Mouse (Mus musculus) forebrain, postnatal 0 days (tissue): ENCODE measurements at regions not wholly inside any gene's neighbourhood (a gene's known extent, or its start where the extent isn't known, plus 50 kb on each side); places are given as distances from the start of the nearest gene placed in this dataset.

Experiments
- ATAC-seq: fragments of 200-750 bp; cut with Nextera tagmentation; 2 replicates; pipeline ENCODE4 v1.8.0; 2017; ENCODE audit warnings: mild to moderate bottlenecking, moderate library complexity
- DNase-seq: peaks from one replicate; pipeline ENCODE4 v3.0.0-alpha.2; 2015
- H3K27ac ChIP-seq: fragments of 300-500 bp; sonication (generic); 2 replicates; pipeline ENCODE4 v1.5.1; 2014; ENCODE audit warnings: low read depth, mild to moderate bottlenecking, antibody characterized with exemption, low read length, moderate library complexity, mixed read lengths
- H3K27me3 ChIP-seq: fragments of 300-500 bp; sonication (generic); 2 replicates; pipeline ENCODE4 v1.6.1; 2014; ENCODE audit warnings: mild to moderate bottlenecking, low read length, mixed read lengths; ENCODE audit not compliant: insufficient read depth
- H3K36me3 ChIP-seq: fragments of 300-500 bp; sonication (generic); 2 replicates; pipeline ENCODE4 v1.6.1; 2014; ENCODE audit warnings: mild to moderate bottlenecking, moderate library complexity; ENCODE audit not compliant: insufficient read depth
- H3K4me1 ChIP-seq: fragments of 300-500 bp; sonication (generic); 2 replicates; pipeline ENCODE4 v1.6.1; 2014; ENCODE audit warnings: antibody characterized with exemption; ENCODE audit not compliant: insufficient read depth
- H3K4me2 ChIP-seq: fragments of 300-500 bp; sonication (generic); 2 replicates; pipeline ENCODE4 v1.6.1; 2014; ENCODE audit warnings: low read depth, mild to moderate bottlenecking, moderate library complexity
- H3K4me3 ChIP-seq: fragments of 300-500 bp; sonication (generic); 2 replicates; pipeline ENCODE4 v1.5.1; 2014; ENCODE audit warnings: low read depth, low read length, mixed read lengths
- H3K9ac ChIP-seq: fragments of 300-500 bp; sonication (generic); 2 replicates; pipeline ENCODE4 v1.6.1; 2014; ENCODE audit warnings: mild to moderate bottlenecking
- H3K9me3 ChIP-seq: fragments of 300-500 bp; sonication (generic); 2 replicates; pipeline ENCODE4 v1.6.1; 2016; ENCODE audit warnings: low read length
- CTCF ChIP-seq: sonication (generic); IDR thresholded peaks from 2 replicates; pipeline ENCODE4 v1.5.1; 2016; ENCODE audit warnings: antibody characterized with exemption, control low read depth, low read depth
- WGBS: fragments of 180-500 bp; shearing (Covaris S2); extraction: QIAGEN DNeasy Blood & Tissue Kit; methylation state at CpG from one replicate; pipeline ENCODE4 v1.1.7; 2014; 5-methylcytosine and 5-hydroxymethylcytosine counted together

GRCm38 (mm10) chr1:61238668-61239067 lies 260.9 kb downstream of the Icos start:
- H3K4me1 ChIP-seq = 0 out of 2 replicates have a peak, but pooled peaks cover 3% of the 10 kb centered on the region
- no peak for TF ChIP-seq CTCF
- ATAC-seq (no peak), DNase-seq (no peak)
- H3K4me2 ChIP-seq = no peak overlapping the region
- H3K36me3 ChIP-seq = no peaks in the 10 kb centered on the region
- no peaks in the 10 kb centered on the region for H3K27me3 ChIP-seq
- H3K9me3 ChIP-seq = no peaks in the 10 kb centered on the region
- H3K27ac ChIP-seq = no peak overlapping the region
- 94% methylated on average over 3 of the region's 3 CpGs for WGBS
- no peak overlapping the region for H3K4me3 ChIP-seq
- no peak overlapping the region for H3K9ac ChIP-seq

GRCm38 (mm10) chr1:61257561-61257960 lies 279.8 kb downstream of the Icos start:
- Histone ChIP-seq H3K4me3 (no peak overlapping the region), H3K36me3 (no peaks in the 10 kb centered on the region), H3K4me1 (no peaks in the 10 kb centered on the region), H3K27ac (no peak overlapping the region), H3K9ac (no peak overlapping the region), H3K4me2 (no peak overlapping the region), H3K27me3 (no peaks in the 10 kb centered on the region), H3K9me3 (no peaks in the 10 kb centered on the region)
- TF ChIP-seq CTCF = no peak
- DNase-seq (no peak), ATAC-seq (no peak)

- ATAC-seq (no peak), DNase-seq (no peak)
- Histone ChIP-seq H3K36me3 (no peaks in the 10 kb centered on the region), H3K27ac (no peak overlapping the region), H3K4me3 (no peak overlapping the region), H3K9ac (no peak overlapping the region), H3K4me1 (peaks cover 5% of the 10 kb centered on the region; the same call in 1 of the 2 replicates), H3K9me3 (no peaks in the 10 kb centered on the region), H3K4me2 (no peak overlapping the region), H3K27me3 (no peaks in the 10 kb centered on the region)
- 56% methylated on average over 10 of the region's 10 CpGs for WGBS
- TF ChIP-seq CTCF = no peak
Measured at GRCm38 (mm10) chr1:61263466-61263865, 285.7 kb downstream of the Icos start.

- H3K9me3 ChIP-seq = no peaks in the 10 kb centered on the region
- no peak for TF ChIP-seq CTCF
- H3K4me3 ChIP-seq = no peak overlapping the region
- ATAC-seq = peak; percentile 68; the same call in 1 of the 2 replicates
- no peak overlapping the region for H3K27ac ChIP-seq
- H3K9ac ChIP-seq = no peak overlapping the region
- no peaks in the 10 kb centered on the region for H3K27me3 ChIP-seq
- peaks cover 5% of the 10 kb centered on the region; the same call in 1 of the 2 replicates for H3K4me1 ChIP-seq
- no peak overlapping the region for H3K4me2 ChIP-seq
- 6% methylated on average over 4 of the region's 4 CpGs for WGBS
- H3K36me3 ChIP-seq = no peaks in the 10 kb centered on the region
- DNase-seq = peak; percentile 11
Measured at GRCm38 (mm10) chr1:61265706-61266127, 288.0 kb downstream of the Icos start.

- ATAC-seq = no peak
- TF ChIP-seq CTCF = no peak
- H3K4me1 ChIP-seq = no peaks in the 10 kb centered on the region
- H3K27me3 ChIP-seq = no peaks in the 10 kb centered on the region
- H3K4me2 ChIP-seq = no peak overlapping the region
- no peak overlapping the region for H3K9ac ChIP-seq
- H3K9me3 ChIP-seq = no peaks in the 10 kb centered on the region
- WGBS = 27% methylated on average over 4 of the region's 4 CpGs
- no peaks in the 10 kb centered on the region for H3K36me3 ChIP-seq
- H3K4me3 ChIP-seq = no peak overlapping the region
- DNase-seq = no peak
- H3K27ac ChIP-seq = no peak overlapping the region
Measured at GRCm38 (mm10) chr1:61273843-61274242, 296.1 kb downstream of the Icos start.

- Histone ChIP-seq H3K27me3 (no peaks in the 10 kb centered on the region), H3K4me3 (no peak overlapping the region), H3K36me3 (no peaks in the 10 kb centered on the region), H3K4me2 (no peak overlapping the region), H3K9me3 (no peaks in the 10 kb centered on the region), H3K4me1 (no peaks in the 10 kb centered on the region), H3K27ac (no peak overlapping the region), H3K9ac (no peak overlapping the region)
- TF ChIP-seq CTCF = no peak
- 50% methylated on average over 1 of the region's 1 CpGs for WGBS
- ATAC-seq (no peak; the same call in 1 of the 2 replicates), DNase-seq (peak; percentile 64)
Measured at GRCm38 (mm10) chr1:61274244-61274643, 296.5 kb downstream of the Icos start.

- Histone ChIP-seq H3K36me3 (no peaks in the 10 kb centered on the region), H3K27ac (no peak overlapping the region), H3K4me2 (no peak overlapping the region), H3K9me3 (no peaks in the 10 kb centered on the region), H3K27me3 (no peaks in the 10 kb centered on the region), H3K9ac (no peak overlapping the region), H3K4me3 (no peak overlapping the region), H3K4me1 (no peaks in the 10 kb centered on the region)
- DNase-seq (no peak), ATAC-seq (no peak)
- no peak for TF ChIP-seq CTCF
- WGBS = 90% methylated on average over 4 of the region's 4 CpGs
Measured at GRCm38 (mm10) chr1:61277170-61277710, 299.5 kb downstream of the Icos start.
